Mouse (Mus musculus) embryo, embryonic 10.5 days (tissue): Measurements from ENCODE around the gene Slf2.

Experiments
- DNase-seq: peaks from one replicate; pipeline ENCODE4 v3.0.0-alpha.2; 2015; ENCODE audit warnings: low spot score

Gene Slf2

DNA sequence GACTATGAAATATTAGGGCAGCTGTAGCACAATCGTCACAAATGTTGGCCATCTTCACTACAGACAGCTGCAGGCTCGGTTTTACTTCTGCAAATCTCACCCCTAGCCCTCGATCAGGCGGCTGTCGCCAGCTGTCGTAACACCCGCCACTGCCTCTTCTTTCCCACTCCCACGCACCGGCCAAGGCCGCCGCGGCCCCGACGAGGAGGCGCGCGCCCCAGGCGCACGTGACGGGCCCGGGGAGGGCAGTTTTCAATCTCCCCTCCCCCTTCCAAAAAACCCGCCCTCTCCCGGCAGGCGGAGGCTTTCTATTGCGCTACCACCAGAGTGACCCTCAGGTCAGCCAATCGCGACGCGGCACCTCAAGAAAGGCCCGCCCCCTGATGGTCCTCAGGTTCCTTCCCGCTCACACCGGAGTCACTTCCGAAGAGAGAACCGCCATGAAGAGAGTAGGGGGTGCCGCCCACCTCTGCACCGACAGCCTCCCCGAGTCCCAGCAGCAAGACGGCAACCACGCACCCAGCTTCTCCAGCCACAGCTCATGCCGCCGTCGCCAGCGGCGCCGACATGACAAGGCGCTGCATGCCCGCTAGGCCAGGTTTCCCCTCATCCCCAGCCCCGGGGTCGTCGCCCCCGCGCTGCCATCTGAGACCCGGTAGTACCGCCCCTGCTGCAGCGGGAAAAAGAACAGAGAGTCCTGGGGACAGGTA lies at the start of gene Slf2:
Slf2 (plus strand) TSS at position 408 of the 710 bp plus-strand sequence.
- DNase-seq = peak; percentile 99

DNA sequence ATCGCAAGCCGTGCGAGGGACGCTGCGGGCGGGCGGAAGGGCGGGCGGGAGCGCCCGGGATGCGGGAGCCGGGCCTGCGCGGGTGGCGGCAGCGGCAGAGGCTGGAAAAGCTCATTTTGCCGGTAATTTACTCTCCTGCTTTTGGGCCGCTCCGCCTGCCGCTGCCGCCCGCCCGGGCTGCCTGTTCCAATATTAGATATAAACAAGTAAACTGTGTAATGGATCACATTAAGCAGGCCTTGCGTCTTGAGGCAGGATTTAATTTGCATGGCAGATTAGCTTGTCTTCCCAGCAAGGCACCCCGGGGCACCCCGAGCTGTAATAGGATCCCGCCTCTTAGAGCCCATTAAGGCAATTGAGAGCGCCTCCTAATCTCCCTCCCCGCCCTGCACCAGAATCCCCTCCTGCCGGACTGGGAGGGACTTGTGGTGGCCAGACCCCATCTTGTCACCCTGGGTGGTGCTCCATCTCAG lies 48.4 kb upstream of the Slf2 start:
- DNase-seq = peak; percentile 70

DNA sequence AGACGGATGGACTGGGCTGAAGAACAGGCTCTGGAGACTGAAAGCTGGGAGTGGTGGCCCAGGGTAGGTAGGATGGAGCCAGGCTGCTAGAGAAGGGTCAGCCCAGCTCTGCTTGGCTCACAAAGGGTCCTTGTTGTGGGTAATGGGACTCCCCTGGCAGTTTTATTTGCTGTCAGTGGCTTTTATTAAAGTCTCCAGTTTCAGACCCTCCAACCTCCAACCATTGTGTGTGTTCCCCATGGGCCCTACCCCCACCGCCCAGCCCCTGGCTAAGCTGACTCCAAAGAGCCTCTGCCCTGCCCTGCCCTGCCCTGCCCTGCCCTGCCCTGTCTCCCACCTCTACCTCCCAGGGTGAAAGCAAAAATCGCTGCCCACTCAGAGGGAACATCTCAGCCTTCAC lies 46.6 kb upstream of the Slf2 start:
- DNase-seq = no peak

DNA sequence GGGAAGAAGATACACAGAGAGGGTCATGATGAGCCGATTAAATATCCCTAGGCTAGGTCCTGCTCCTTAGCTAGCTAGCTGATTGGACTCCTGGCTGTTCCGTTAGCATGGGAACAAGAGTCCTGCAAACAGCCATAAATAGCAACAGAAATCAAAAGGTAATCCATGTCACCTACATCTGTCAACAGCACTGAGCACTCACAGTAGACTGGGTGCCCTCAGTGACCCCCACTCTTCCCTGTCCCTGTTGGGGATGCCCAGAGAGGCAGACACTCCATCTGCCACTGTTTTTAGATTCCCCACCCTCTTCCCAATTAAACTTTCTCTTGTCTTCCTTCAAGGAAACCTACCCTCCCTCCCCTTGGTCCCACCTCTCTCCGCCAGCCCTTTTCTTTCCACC lies 44.5 kb upstream of the Slf2 start:
- no peak for DNase-seq

GRCm38 (mm10) chr19:44887679-44888235 lies 43.2 kb upstream of the Slf2 start:
- DNase-seq = peak; percentile 78

GRCm38 (mm10) chr19:44889548-44889947 lies 41.4 kb upstream of the Slf2 start:
- DNase-seq = no peak

GRCm38 (mm10) chr19:44891446-44891845 lies 39.5 kb upstream of the Slf2 start:
- no peak for DNase-seq

DNA sequence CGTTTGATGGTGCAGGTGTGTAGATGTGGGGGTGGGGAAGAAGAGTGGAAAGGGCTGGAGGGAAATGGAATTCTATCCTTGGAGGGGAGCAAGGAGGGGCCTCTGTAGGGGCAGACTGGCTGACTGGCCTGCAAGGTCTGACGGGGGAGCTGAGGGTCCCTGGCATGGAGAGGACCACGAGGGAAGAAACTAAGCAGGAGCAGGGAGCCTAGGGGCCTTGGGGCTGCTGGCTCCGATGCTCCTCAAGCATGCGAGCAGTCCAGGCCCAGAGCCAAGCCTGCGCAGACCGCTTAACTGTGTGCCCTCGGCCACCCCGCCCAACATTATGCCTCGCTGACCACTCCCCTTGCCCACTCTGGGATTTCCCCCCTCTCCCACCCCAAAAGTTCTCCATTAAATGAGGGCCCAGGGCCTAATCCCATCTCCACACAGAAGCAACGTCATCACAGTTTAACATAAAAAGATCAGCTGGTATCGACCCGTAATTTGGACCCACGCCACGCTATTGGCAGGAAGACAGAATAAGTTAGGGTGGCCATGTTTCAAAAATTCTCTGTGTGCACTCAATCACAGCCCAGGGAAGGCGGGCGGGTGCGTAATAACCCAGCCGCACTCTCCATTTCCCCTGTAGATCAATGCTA lies 37.6 kb upstream of the Slf2 start:
- DNase-seq = no peak

- peak; percentile 87 for DNase-seq
Observed at GRCm38 (mm10) chr19:44895245-44895644, 35.7 kb upstream of the Slf2 start.

- no peak for DNase-seq
Observed at GRCm38 (mm10) chr19:44896450-44896849, 34.5 kb upstream of the Slf2 start.

- DNase-seq = no peak
Observed at GRCm38 (mm10) chr19:44897521-44897920, 33.4 kb upstream of the Slf2 start.

- no peak for DNase-seq
Observed at GRCm38 (mm10) chr19:44898646-44899045, 32.3 kb upstream of the Slf2 start.

DNA sequence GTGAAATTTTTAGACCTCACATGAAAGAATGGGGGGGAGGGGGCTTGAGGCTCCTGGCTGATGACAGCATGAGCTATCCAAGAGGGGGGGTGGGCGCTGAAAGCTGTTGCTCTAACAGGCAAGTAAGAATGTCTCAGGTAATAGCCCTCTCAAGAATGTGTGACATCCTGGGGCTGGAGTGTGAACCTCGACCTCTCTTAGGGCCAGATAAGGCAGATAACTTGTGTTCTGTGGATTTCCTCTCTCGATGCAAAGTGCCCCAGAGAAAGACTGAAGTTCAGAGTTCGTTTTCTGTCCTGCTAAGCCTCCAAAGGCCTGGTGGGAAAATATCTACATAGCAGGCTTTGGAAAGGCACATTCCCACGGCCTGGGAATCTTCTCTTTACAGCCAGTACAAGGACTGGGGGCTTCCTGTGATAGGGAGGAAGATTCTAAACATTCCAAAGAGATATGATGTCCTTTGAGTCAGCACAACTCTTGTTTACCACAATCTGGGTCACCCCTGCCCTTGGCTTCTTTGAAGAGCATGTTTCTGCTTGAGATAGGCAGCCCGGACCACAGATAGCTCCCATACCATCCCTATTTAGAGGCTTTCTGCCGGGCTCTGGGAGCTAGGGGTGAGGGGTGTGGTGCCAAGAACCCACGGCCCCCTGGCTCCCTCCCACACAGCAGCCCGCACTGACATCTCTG lies 31.7 kb upstream of the Slf2 start:
- no peak for DNase-seq

DNA sequence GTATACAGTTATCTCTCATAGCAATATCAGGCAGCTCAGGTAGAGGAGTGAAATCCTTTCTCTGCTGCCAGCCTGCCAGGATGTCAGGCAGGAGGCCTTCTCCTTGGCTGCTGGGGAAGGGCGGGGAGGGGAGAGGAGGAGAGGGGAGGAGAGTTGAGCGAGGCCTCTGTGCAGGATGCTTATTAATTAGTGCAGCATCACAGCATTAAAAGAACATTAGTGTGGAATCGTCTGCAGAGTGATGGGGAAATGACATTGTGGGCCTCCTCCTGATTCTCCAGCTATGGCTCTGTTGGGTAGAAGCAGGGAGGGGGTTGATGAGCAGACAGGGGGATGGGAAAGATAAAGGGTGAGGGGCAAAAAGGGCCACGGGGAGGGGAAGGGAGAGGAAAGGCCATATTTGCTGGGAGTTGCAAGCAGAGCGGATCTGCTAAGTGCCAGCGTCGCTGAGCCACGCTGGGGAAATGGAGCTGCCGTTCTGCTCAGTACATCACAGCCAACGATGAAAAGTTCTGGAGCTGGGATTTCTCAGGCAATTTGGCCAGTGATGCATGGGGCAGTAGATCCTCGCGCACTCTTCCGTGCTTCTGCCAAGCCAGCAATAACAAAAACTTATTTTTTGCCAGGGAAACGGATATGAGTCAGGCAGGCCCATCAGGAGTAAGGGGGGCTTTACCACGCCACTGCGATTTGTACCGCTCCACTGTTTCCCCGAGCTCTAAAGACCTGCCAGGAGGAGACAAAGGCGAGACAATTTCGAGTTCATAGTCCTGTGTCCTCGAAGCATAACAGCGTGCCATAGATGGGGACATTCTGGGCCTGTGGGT lies 30.8 kb upstream of the Slf2 start:
- DNase-seq = no peak

- DNase-seq = no peak
Observed at GRCm38 (mm10) chr19:44901047-44901446, 29.9 kb upstream of the Slf2 start.

GRCm38 (mm10) chr19:44902324-44902723 lies 28.6 kb upstream of the Slf2 start:
- no peak for DNase-seq

- DNase-seq = no peak
Observed at GRCm38 (mm10) chr19:44903343-44904000, 27.5 kb upstream of the Slf2 start.

GRCm38 (mm10) chr19:44904141-44904720 lies 26.7 kb upstream of the Slf2 start:
- DNase-seq = no peak

DNA sequence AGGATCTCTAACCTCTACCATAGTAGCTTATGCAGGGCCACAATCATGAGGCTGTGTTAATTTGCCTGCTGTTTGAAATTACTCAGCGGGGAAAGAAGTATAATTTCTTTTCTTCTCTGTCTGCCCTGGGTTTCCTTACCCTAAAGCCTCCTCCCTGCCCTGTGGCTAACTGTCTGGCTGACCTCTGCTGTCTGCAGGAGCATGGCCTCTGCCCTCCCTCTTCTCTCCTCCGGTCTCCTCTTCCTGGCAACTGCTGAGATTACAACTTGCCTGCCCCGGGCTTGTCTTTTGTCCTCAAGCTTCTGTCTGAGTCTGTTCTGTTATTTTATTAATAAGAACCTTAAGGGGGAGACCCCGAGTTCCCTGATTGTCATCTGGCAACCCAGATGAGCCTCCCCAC lies 25.6 kb upstream of the Slf2 start:
- DNase-seq = peak; percentile 52

DNA sequence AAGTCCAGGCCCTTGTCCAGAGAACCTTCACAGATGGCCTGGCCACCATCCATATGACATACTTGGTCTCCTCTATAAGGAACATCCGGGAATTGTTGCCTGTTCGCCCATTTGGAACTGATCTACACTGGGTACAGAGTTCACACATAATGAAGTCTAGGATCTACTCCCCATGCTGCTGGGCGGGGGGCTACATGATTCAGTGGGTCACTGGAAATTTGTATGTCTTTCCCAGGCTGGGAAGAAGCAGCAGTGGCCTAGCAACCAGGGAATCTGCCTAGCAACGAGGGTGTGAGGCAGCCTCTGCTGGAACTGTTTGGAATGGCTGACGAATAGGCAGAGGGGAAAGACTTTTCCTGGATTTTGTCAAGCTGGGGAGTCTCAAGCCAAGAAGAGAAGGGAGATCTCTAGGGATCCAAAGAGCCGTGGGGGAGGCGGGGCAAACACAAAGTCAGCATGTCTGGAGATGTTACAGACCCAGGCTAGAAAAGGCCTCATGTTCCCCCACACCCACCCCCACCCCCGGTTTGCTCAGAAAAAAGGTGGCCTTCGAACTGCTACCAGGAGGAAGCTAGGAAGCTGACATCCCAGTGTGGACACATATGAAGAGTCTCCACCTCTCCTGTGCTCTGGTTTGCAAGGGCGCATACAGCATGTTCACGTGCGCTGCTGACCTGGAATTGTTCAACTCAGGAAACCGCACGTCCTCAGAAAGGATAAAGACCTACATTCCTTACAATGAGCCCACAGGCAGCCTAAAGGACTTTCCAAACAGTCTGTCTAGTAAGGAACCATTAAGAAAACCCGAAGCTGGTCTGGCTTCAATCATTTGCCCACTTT lies 22.9 kb upstream of the Slf2 start:
- DNase-seq = peak; percentile 53
